Mouse (Mus musculus) heart, embryonic 12.5 days (tissue): ENCODE results near the gene Mstn. TPM values are rescaled to one million over a fixed set of nuclear protein-coding genes. Genes with fewer than 3 reads are reported as not detected.

ENCODE experiments used
- ATAC-seq: fragments of 200-750 bp; cut with Nextera tagmentation; 2 replicates; pipeline ENCODE4 v1.8.0; 2017; ENCODE audit warnings: moderate TSS enrichment, moderate library complexity; ENCODE audit not compliant: insufficient number of reproducible peaks, low FRiP score
- H3K27ac ChIP-seq: fragments of 300-500 bp; sonication (generic); 2 replicates; pipeline ENCODE4 v1.5.1; 2016; ENCODE audit warnings: mild to moderate bottlenecking, moderate library complexity; ENCODE audit not compliant: poor library complexity, severe bottlenecking
- H3K27me3 ChIP-seq: fragments of 300-500 bp; sonication (generic); replicated peaks from 2 replicates; pipeline ENCODE4 v1.6.1; 2016; ENCODE audit warnings: mild to moderate bottlenecking, moderate library complexity
- H3K36me3 ChIP-seq: fragments of 300-500 bp; sonication (generic); 2 replicates; pipeline ENCODE4 v1.6.1; 2016; ENCODE audit warnings: mild to moderate bottlenecking, moderate library complexity
- H3K4me1 ChIP-seq: fragments of 300-500 bp; sonication (generic); replicated peaks from 2 replicates; pipeline ENCODE4 v1.6.1; 2016; ENCODE audit warnings: mild to moderate bottlenecking
- H3K4me2 ChIP-seq: fragments of 300-500 bp; sonication (generic); 2 replicates; pipeline ENCODE4 v1.6.1; 2016; ENCODE audit warnings: mild to moderate bottlenecking, moderate library complexity
- H3K4me3 ChIP-seq: fragments of 300-500 bp; sonication (generic); 2 replicates; pipeline ENCODE4 v1.5.1; 2016; ENCODE audit warnings: mild to moderate bottlenecking
- H3K9ac ChIP-seq: fragments of 300-500 bp; sonication (generic); 2 replicates; pipeline ENCODE4 v1.6.1; 2016; ENCODE audit warnings: mild to moderate bottlenecking, moderate library complexity
- H3K9me3 ChIP-seq: fragments of 300-500 bp; sonication (generic); replicated peaks from 2 replicates; pipeline ENCODE4 v1.6.1; 2016; ENCODE audit warnings: mild to moderate bottlenecking, moderate library complexity
- WGBS: fragments of 180-500 bp; shearing (Covaris S2); methylation state at CpG from one replicate; pipeline ENCODE4 v1.1.7; 2016; 5-methylcytosine and 5-hydroxymethylcytosine counted together
- polyA plus RNA-seq: library from polyadenylated mRNA; unstranded; fragments of >200 nt; fragmentation: Nextera tagmentation; extraction: Ambion mirVana; gene quantifications from 2 replicates; pipeline ENCODE4 v1.2.1, GENCODE M21; 2016

Mstn gene
- polyA plus RNA-seq, 1 experiment from 2014 or later = 13.1 TPM

DNA sequence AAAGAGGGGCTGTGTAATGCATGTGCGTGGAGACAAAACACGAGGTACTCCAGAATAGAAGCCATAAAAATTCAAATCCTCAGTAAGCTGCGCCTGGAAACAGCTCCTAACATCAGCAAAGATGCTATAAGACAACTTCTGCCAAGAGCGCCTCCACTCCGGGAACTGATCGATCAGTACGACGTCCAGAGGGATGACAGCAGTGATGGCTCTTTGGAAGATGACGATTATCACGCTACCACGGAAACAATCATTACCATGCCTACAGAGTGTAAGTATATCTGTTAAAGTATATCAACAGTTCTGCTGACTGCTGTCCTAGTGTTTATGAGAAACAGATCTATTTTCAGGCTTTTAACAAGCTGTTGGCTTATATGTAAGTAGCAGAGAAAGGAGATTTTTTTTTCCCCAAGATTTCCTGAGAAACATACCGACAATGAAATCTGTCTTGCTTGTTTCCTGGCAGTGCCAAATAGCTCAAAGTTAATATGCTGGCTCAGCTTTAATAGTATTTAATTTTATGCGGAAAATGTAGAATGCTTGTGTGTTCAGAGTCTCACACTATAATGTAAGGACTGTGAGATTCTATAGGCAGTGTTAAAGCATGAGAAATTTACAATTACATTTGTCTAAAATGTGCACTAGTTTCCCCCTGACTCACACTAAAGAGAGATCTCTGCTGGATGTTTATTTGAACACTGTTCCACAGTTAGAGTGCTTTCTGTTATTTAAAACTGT lies 600 bp downstream of the Mstn start:
- H3K4me1 ChIP-seq = peaks cover 18% of the 10 kb centered on the region
- H3K9ac ChIP-seq = no peak overlapping the region
- no peak overlapping the region for H3K4me3 ChIP-seq
- ATAC-seq = no peak
- H3K27ac ChIP-seq = no peak overlapping the region
- H3K36me3 ChIP-seq = no peaks in the 10 kb centered on the region
- no peaks in the 10 kb centered on the region for H3K9me3 ChIP-seq
- no peak overlapping the region; the same call in 1 of the 2 replicates for H3K4me2 ChIP-seq
- H3K27me3 ChIP-seq = no peaks in the 10 kb centered on the region
- 51% methylated on average over 13 of the region's 13 CpGs for WGBS

DNA sequence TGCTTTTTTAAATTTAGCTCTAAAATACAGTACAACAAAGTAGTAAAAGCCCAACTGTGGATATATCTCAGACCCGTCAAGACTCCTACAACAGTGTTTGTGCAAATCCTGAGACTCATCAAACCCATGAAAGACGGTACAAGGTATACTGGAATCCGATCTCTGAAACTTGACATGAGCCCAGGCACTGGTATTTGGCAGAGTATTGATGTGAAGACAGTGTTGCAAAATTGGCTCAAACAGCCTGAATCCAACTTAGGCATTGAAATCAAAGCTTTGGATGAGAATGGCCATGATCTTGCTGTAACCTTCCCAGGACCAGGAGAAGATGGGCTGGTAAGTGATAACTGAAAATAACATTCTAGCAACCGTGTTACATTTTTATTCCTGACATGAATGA lies 2.5 kb downstream of the Mstn start:
- 85% methylated on average over 4 of the region's 4 CpGs for WGBS

DNA sequence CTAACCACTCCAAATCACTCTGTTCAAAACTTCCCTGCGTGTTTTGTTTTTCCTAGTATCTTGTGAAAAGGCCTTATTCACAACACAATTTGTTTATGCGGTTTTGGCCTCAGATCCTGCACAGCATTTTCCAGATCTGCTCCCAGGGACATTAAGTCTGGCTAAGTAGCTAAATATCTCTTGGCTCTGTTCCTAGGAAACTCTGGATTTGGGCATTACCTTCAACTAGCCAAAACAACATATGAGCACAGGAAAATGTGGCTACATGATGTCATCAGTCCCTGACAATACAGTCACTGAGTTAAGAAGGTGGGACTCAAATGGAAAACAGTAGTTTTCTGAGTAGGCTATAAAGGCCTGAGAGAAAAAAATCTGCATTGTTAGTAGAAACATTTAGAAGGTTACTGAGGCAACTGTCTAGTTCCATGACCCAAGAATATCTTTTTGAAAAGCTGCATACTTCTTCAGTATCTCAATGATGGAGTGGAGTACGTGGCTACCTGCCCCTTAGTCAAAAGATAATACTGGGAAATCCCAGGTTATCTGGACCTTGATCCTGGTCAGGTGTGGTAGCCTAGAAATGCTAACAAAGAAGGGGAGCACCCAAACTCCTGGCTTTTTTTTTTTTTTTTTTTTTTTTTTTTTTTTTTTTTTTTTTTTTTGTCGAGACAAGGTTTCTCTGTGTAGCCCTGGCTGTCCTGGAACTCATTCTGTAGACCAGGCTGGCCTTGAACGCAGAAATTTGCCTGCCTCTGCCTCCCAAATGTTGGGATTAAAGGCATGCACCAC lies 8.5 kb downstream of the Mstn start:
- H3K36me3 ChIP-seq = no peaks in the 10 kb centered on the region
- H3K9ac ChIP-seq = no peak overlapping the region
- H3K4me1 ChIP-seq = 0 out of 2 replicates have a peak, but pooled peaks cover 3% of the 10 kb centered on the region
- H3K27me3 ChIP-seq = no peaks in the 10 kb centered on the region
- H3K27ac ChIP-seq = no peak overlapping the region
- ATAC-seq = no peak
- H3K4me2 ChIP-seq = no peak overlapping the region
- no peak overlapping the region for H3K4me3 ChIP-seq
- no peaks in the 10 kb centered on the region for H3K9me3 ChIP-seq
- WGBS = 67% methylated on average over 5 of the region's 5 CpGs

More for the DNA sequence above, 2.5 kb downstream of the Mstn start:
- Histone ChIP-seq H3K36me3 (no peaks in the 10 kb centered on the region), H3K4me3 (no peak overlapping the region), H3K9ac (no peak overlapping the region), H3K27me3 (no peaks in the 10 kb centered on the region), H3K4me1 (peaks cover 18% of the 10 kb centered on the region), H3K4me2 (no peak overlapping the region), H3K9me3 (no peaks in the 10 kb centered on the region), H3K27ac (no peak overlapping the region)
- no peak for ATAC-seq

DNA sequence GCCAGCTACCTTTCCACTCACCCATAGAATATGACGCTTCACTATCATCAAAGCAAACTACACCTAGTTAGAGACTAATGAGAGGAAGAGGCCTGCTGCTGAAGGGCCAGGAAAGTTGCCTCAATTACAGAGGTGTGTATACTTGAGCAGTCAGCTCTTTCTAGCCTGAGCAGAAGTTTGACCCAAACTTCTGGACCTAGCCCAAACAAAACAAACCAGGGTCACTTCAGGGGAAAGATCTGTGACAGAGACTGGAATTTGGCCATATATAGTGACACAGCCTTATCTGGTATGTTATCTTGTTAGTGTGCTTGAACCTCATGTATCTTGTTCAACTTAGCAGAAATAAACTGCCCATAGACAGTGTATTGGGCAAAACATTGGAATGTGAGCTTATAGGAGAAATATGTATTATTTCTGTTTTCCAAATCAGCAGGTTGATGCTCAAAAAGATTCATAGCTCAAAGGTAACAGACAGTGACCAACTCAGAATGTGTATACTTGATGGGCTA lies 9.3 kb downstream of the Mstn start:
- H3K9ac ChIP-seq = no peak overlapping the region
- H3K36me3 ChIP-seq = no peaks in the 10 kb centered on the region
- WGBS = 72% methylated on average over 1 of the region's 1 CpGs
- H3K4me1 ChIP-seq = 0 out of 2 replicates have a peak, but pooled peaks cover 3% of the 10 kb centered on the region
- no peaks in the 10 kb centered on the region for H3K27me3 ChIP-seq
- H3K27ac ChIP-seq = no peak overlapping the region
- no peak for ATAC-seq
- no peaks in the 10 kb centered on the region for H3K9me3 ChIP-seq
- no peak overlapping the region for H3K4me3 ChIP-seq
- no peak overlapping the region for H3K4me2 ChIP-seq

DNA sequence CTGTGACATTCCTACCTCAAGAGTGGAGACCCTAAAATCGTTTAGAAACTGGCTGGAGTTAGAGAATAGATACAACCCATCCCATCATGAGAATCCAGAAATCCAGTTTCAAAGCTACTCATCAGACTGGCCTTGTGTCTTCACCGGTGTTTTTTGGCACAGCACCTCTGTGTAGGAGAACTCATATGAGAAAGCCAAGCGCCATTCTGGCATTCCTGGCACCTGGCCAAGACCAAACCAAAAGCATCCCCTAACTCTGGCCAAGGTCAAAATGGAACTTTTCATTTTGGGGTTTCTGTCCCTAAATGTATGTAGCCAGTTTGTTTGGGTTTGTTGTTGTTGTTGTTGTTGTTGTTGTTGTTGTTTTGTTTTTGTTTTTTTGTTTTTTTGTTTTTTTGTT lies 15.2 kb downstream of the Mstn start:
- no peak overlapping the region for H3K4me2 ChIP-seq
- no peaks in the 10 kb centered on the region for H3K36me3 ChIP-seq
- no peak overlapping the region for H3K9ac ChIP-seq
- WGBS = 75% methylated on average over 3 of the region's 3 CpGs
- no peak for ATAC-seq
- H3K27me3 ChIP-seq = no peaks in the 10 kb centered on the region
- H3K9me3 ChIP-seq = no peaks in the 10 kb centered on the region
- H3K27ac ChIP-seq = no peak overlapping the region
- no peaks in the 10 kb centered on the region for H3K4me1 ChIP-seq
- no peak overlapping the region for H3K4me3 ChIP-seq

DNA sequence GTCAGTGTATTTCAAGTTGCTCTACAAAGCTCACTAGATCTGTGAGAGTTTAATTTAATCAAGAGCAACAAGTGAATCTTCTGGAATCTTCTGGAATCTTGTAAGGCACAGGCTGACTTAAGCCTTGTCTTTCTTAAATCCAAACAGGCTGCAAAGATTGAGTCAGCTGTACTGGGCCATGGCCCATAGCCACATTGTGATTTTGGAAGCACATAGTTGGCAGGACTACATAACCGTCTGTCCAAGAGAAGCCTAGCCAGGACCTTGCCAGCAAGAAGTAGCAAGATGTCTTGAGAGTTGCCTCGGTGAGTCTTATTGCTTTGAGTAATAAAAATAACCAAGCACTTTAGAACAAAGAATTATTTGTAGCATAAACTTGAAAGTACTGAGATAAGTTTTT lies 18.4 kb downstream of the Mstn start:
- WGBS = 74% methylated on average over 2 of the region's 2 CpGs
- H3K9ac ChIP-seq = no peak overlapping the region
- no peak overlapping the region for H3K4me2 ChIP-seq
- H3K27me3 ChIP-seq = no peaks in the 10 kb centered on the region
- H3K27ac ChIP-seq = no peak overlapping the region
- no peaks in the 10 kb centered on the region for H3K4me1 ChIP-seq
- no peak for ATAC-seq
- H3K4me3 ChIP-seq = no peak overlapping the region
- no peaks in the 10 kb centered on the region for H3K9me3 ChIP-seq
- H3K36me3 ChIP-seq = no peaks in the 10 kb centered on the region

DNA sequence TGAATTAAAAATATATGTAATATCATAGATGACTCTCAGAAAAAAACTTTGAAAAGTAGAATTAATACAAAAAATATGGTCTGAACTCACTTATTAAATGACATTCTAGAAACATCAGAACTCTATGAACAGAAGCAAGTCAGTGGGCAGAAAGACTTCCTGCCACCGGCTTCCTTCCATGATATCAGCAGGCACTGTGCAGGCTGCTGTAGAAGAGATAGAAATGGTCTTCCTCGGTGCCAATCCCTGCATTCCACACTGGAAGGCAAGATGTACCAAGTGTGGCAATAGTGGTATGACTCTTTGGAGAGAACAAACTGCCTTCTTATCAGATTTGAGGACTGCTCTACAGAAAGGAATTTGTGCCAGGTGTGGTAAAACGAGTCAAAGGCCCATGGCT lies 19.2 kb downstream of the Mstn start:
- no peak overlapping the region for H3K4me2 ChIP-seq
- no peak overlapping the region for H3K27ac ChIP-seq
- H3K9me3 ChIP-seq = no peaks in the 10 kb centered on the region
- no peak for ATAC-seq
- no peaks in the 10 kb centered on the region for H3K27me3 ChIP-seq
- no peaks in the 10 kb centered on the region for H3K4me1 ChIP-seq
- H3K36me3 ChIP-seq = no peaks in the 10 kb centered on the region
- no peak overlapping the region for H3K9ac ChIP-seq
- no peak overlapping the region for H3K4me3 ChIP-seq
- 48% methylated on average over 3 of the region's 3 CpGs for WGBS

DNA sequence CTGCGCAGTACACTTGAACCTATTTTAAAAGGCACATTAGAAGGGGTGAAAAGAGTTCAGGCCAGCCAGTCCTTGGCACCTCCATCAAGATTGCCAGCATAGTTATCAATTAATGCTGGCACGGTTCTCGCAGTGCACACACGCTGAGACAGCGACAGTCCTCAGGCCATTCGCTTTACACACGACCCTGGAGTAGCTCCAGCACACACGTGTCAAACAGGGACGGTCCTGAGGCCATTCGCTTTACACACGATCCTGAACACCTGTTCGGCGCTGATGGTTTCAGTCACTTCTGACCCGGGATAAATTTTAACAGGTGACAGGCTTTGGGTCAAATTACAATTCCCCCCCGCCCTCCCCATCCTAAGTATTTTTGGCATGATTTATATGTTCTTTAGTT lies 23.8 kb downstream of the Mstn start:
- H3K27ac ChIP-seq = no peak overlapping the region
- H3K4me3 ChIP-seq = no peak overlapping the region
- H3K4me1 ChIP-seq = no peaks in the 10 kb centered on the region
- no peaks in the 10 kb centered on the region for H3K27me3 ChIP-seq
- H3K9me3 ChIP-seq = no peaks in the 10 kb centered on the region
- H3K36me3 ChIP-seq = no peaks in the 10 kb centered on the region
- H3K9ac ChIP-seq = no peak overlapping the region
- ATAC-seq = no peak
- 75% methylated on average over 15 of the region's 15 CpGs for WGBS
- H3K4me2 ChIP-seq = no peak overlapping the region

DNA sequence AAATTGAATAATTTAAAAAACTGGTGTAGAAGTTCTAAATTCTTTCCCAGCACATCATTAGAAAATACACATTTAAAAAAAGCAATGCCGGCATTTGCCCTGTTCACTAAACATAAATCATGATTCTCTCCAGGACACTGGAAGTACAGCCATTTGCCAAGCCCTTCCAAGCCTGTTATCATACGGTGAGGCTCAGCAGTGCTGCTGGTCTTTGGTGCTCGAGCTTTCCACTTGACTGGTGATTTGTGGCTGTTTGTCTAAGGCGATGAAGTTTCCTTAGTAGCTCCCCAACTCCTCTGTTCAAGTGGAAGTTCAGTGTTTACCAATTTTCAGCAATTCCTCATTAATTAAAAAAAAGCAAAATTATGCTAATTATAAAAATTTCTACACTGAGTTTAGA lies 24.6 kb downstream of the Mstn start:
- Histone ChIP-seq H3K36me3 (no peaks in the 10 kb centered on the region), H3K4me2 (no peak overlapping the region), H3K4me3 (no peak overlapping the region), H3K9me3 (no peaks in the 10 kb centered on the region), H3K9ac (no peak overlapping the region), H3K27me3 (no peaks in the 10 kb centered on the region), H3K4me1 (no peaks in the 10 kb centered on the region), H3K27ac (no peak overlapping the region)
- 25% methylated on average over 4 of the region's 4 CpGs for WGBS
- ATAC-seq = no peak

DNA sequence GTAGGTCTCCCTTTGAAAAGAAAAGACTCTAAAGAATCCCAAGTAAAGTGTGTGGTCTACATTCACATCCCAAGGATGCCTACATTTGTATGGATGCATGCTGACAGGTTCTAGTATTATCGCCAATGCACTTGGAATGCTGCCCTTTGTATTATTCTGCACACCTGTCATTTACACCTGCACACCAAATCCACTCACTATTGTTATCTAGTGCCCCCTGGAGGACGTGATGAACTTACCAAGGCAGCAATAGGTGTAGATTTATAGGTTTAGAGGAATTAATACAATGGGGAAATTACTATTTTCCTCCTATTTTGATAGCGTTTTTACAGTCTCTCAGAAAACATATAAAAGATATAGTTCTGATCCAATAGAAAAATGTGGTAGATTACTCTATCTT lies 31.7 kb downstream of the Mstn start:
- Histone ChIP-seq H3K9me3 (no peaks in the 10 kb centered on the region), H3K27me3 (no peaks in the 10 kb centered on the region), H3K4me3 (no peak overlapping the region), H3K27ac (no peak overlapping the region), H3K4me2 (no peak overlapping the region), H3K9ac (no peak overlapping the region), H3K4me1 (0 out of 2 replicates have a peak, but pooled peaks cover 5% of the 10 kb centered on the region), H3K36me3 (no peaks in the 10 kb centered on the region)
- 41% methylated on average over 3 of the region's 3 CpGs for whole genome bisulfite sequencing
- no peak for ATAC-seq

DNA sequence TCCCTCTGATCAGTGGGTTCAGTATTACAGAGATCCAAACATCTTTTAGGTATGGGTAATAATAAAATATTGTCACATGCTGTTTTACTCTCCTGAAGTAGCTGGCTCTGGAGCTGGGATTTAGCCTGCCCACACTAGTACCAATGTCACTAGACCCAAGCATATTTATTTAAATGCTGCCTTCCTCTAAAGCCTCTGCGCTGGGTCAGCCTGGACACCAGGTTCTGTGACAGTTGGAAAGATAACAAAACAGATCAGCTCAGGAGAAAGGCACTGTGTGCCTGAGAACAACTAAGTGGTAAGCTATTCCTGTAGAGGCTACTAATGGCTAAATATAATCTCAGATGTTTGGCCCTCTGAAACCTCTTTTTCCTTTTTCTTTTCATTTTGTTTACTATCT lies 49.1 kb downstream of the Mstn start:
- 38% methylated on average over 1 of the region's 1 CpGs for WGBS

More for the DNA sequence above, 49.1 kb downstream of the Mstn start:
- Histone ChIP-seq H3K9me3 (no peaks in the 10 kb centered on the region), H3K27ac (peak overlapping the region; percentile 44; the same call in 1 of the 2 replicates), H3K36me3 (no peaks in the 10 kb centered on the region), H3K4me1 (peaks cover 5% of the 10 kb centered on the region), H3K9ac (no peak overlapping the region), H3K4me2 (no peak overlapping the region), H3K27me3 (no peaks in the 10 kb centered on the region), H3K4me3 (no peak overlapping the region)
- ATAC-seq = no peak
